Mouse (Mus musculus): Measurements from ENCODE around the gene Serpina1f. TPM values are rescaled to one million over a fixed set of nuclear protein-coding genes. Genes with fewer than 3 reads are reported as not detected.

Serpina1f gene
- polyA plus RNA-seq, 1 experiment from 2014 or later = not detected

- Histone ChIP-seq H3K36me3 (ENCODE audit: control insufficient read depth, insufficient read depth, low read length) (no peaks in the 10 kb centered on the region), H3K4me2 (replicated peaks; ENCODE audit: low read depth) (no peak overlapping the region), H3K27me3 (ENCODE audit: control insufficient read depth, insufficient read depth, low read length) (no peaks in the 10 kb centered on the region), H3K9ac (ENCODE audit: low read length) (no peak overlapping the region), H3K4me3 (ENCODE audit: low read depth, low read length) (no peak overlapping the region), H3K4me1 (replicated peaks; ENCODE audit: control insufficient read depth, insufficient read depth) (no peaks in the 10 kb centered on the region), H3K9me3 (ENCODE audit: control insufficient read depth, low read length) (no peaks in the 10 kb centered on the region), H3K27ac (replicated peaks) (no peak overlapping the region)
- no peak for TF ChIP-seq CTCF (IDR thresholded peaks at IDR 0.05; ENCODE audit: low read depth)
- no peak for TF ChIP-seq EP300 (optimal IDR thresholded peaks at IDR 0.05)
- DNase-seq (ENCODE audit: low spot score) (no peak), ATAC-seq (ENCODE audit: low FRiP score, low TSS enrichment) (no peak)
- WGBS = 32% methylated on average over 4 of the region's 4 CpGs
Measured at GRCm38 (mm10) chr12:103706113-103706512, 10.8 kb upstream of the Serpina1f start.

DNA sequence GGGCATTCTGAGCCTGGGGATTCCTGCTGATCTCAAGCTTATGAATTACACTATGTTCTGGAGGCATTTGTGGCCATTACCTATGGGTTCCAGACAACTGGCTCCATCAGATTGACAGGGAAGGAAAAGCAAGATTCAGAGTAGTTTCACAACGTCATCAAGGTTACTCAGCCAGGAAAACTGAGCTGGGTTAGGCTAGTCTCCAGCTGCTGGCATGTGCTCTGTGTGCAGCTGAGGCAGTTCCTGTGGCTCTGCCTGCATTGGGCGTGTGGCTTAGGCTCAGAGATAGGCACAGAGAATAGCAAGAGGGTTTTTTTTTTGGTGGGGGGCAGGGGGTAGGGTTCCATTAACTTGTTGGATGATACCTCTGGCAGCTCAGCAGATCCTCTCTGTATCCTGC, 10.2 kb upstream of the Serpina1f start:
- H3K4me3 ChIP-seq (ENCODE audit: low read depth, low read length) = no peak overlapping the region
- no peaks in the 10 kb centered on the region for H3K9me3 ChIP-seq (ENCODE audit: control insufficient read depth, low read length)
- H3K4me2 ChIP-seq (replicated peaks; ENCODE audit: low read depth) = no peak overlapping the region
- 60% methylated on average over 2 of the region's 2 CpGs for WGBS
- ATAC-seq (ENCODE audit: low FRiP score, low TSS enrichment) (no peak), DNase-seq (ENCODE audit: low spot score) (no peak)
- no peak for TF ChIP-seq CTCF (IDR thresholded peaks at IDR 0.05; ENCODE audit: low read depth)
- TF ChIP-seq EP300 (optimal IDR thresholded peaks at IDR 0.05) = no peak
- no peaks in the 10 kb centered on the region for H3K4me1 ChIP-seq (replicated peaks; ENCODE audit: control insufficient read depth, insufficient read depth)
- no peaks in the 10 kb centered on the region for H3K36me3 ChIP-seq (ENCODE audit: control insufficient read depth, insufficient read depth, low read length)
- no peak overlapping the region for H3K27ac ChIP-seq (replicated peaks)
- no peak overlapping the region for H3K9ac ChIP-seq (ENCODE audit: low read length)
- no peaks in the 10 kb centered on the region for H3K27me3 ChIP-seq (ENCODE audit: control insufficient read depth, insufficient read depth, low read length)

DNA sequence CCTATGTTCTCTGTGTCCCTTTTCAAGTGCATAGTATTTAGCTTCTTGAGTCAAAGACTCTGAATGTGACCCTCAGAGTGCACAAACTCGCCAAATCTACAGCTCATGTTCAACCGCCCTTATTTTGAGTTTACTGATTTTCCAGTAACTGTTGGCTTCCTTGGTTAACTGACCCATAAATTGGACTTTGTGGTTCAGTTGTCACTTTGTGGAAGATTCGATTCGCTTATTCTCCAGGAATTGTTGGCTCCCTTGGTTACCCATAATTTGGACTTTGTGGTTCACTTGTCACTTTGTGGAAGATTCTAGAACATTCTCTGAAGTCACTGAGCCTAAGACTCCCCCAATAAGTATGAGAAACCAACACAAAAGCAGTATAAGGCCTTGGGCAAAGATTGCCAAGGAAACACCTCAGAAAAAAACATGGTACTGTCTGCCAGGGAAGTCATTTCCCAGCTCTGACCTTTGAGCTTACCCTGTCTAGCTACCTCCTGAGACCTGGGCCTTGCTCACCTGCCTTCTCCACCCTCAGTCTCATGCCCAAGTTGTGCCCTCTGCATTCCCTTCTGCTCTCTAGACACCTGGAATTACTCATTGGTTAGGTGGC, 4.9 kb upstream of the Serpina1f start:
- no peaks in the 10 kb centered on the region for H3K4me1 ChIP-seq (replicated peaks; ENCODE audit: control insufficient read depth, insufficient read depth)
- H3K36me3 ChIP-seq (ENCODE audit: control insufficient read depth, insufficient read depth, low read length) = no peaks in the 10 kb centered on the region
- H3K27ac ChIP-seq (replicated peaks) = no peak overlapping the region
- H3K4me3 ChIP-seq (ENCODE audit: low read depth, low read length) = no peak overlapping the region
- no peaks in the 10 kb centered on the region for H3K9me3 ChIP-seq (ENCODE audit: control insufficient read depth, low read length)
- DNase-seq (ENCODE audit: low spot score) = no peak
- H3K27me3 ChIP-seq (ENCODE audit: control insufficient read depth, insufficient read depth, low read length) = no peaks in the 10 kb centered on the region
- H3K4me2 ChIP-seq (replicated peaks; ENCODE audit: low read depth) = no peak overlapping the region
- H3K9ac ChIP-seq (ENCODE audit: low read length) = no peak overlapping the region
- no peak for ATAC-seq (ENCODE audit: low FRiP score, low TSS enrichment)
- TF ChIP-seq EP300 (optimal IDR thresholded peaks at IDR 0.05) (no peak), CTCF (IDR thresholded peaks at IDR 0.05; ENCODE audit: low read depth) (no peak)
- WGBS = 89% methylated on average over 4 of the region's 4 CpGs

GRCm38 (mm10) chr12:103688221-103688814, 7.0 kb downstream of the Serpina1f start:
- 37% methylated on average over 3 of the region's 3 CpGs for WGBS
- no peaks in the 10 kb centered on the region for H3K36me3 ChIP-seq (ENCODE audit: control insufficient read depth, insufficient read depth, low read length)
- no peak overlapping the region for H3K9ac ChIP-seq (ENCODE audit: low read length)
- no peaks in the 10 kb centered on the region for H3K9me3 ChIP-seq (ENCODE audit: control insufficient read depth, low read length)
- ATAC-seq (ENCODE audit: low FRiP score, low TSS enrichment) (no peak), DNase-seq (ENCODE audit: low spot score) (no peak)
- no peaks in the 10 kb centered on the region for H3K4me1 ChIP-seq (replicated peaks; ENCODE audit: control insufficient read depth, insufficient read depth)
- H3K27me3 ChIP-seq (ENCODE audit: control insufficient read depth, insufficient read depth, low read length) = no peaks in the 10 kb centered on the region
- no peak overlapping the region for H3K4me2 ChIP-seq (replicated peaks; ENCODE audit: low read depth)
- H3K4me3 ChIP-seq (ENCODE audit: low read depth, low read length) = no peak overlapping the region
- TF ChIP-seq EP300 (optimal IDR thresholded peaks at IDR 0.05) (no peak), CTCF (IDR thresholded peaks at IDR 0.05; ENCODE audit: low read depth) (no peak)
- H3K27ac ChIP-seq (replicated peaks) = no peak overlapping the region

- TF ChIP-seq EP300 (optimal IDR thresholded peaks at IDR 0.05) = no peak
- no peak for TF ChIP-seq CTCF (IDR thresholded peaks at IDR 0.05; ENCODE audit: low read depth)
- no peak overlapping the region for H3K9ac ChIP-seq (ENCODE audit: low read length)
- no peak for ATAC-seq (ENCODE audit: low FRiP score, low TSS enrichment)
- H3K27me3 ChIP-seq (ENCODE audit: control insufficient read depth, insufficient read depth, low read length) = no peaks in the 10 kb centered on the region
- DNase-seq (ENCODE audit: low spot score) = no peak
- no peaks in the 10 kb centered on the region for H3K36me3 ChIP-seq (ENCODE audit: control insufficient read depth, insufficient read depth, low read length)
- H3K27ac ChIP-seq (replicated peaks) = no peak overlapping the region
- H3K9me3 ChIP-seq (ENCODE audit: control insufficient read depth, low read length) = no peaks in the 10 kb centered on the region
- H3K4me2 ChIP-seq (replicated peaks; ENCODE audit: low read depth) = no peak overlapping the region
- H3K4me1 ChIP-seq (replicated peaks; ENCODE audit: control insufficient read depth, insufficient read depth) = no peaks in the 10 kb centered on the region
- 30% methylated on average over 7 of the region's 7 CpGs for WGBS
- H3K4me3 ChIP-seq (ENCODE audit: low read depth, low read length) = no peak overlapping the region
Measured at GRCm38 (mm10) chr12:103687021-103687420, 8.3 kb downstream of the Serpina1f start.

- Histone ChIP-seq H3K9ac (ENCODE audit: low read length) (no peak overlapping the region), H3K36me3 (ENCODE audit: control insufficient read depth, insufficient read depth, low read length) (no peaks in the 10 kb centered on the region), H3K9me3 (ENCODE audit: control insufficient read depth, low read length) (no peaks in the 10 kb centered on the region), H3K27me3 (ENCODE audit: control insufficient read depth, insufficient read depth, low read length) (no peaks in the 10 kb centered on the region), H3K4me1 (replicated peaks; ENCODE audit: control insufficient read depth, insufficient read depth) (no peaks in the 10 kb centered on the region), H3K4me2 (replicated peaks; ENCODE audit: low read depth) (no peak overlapping the region), H3K4me3 (ENCODE audit: low read depth, low read length) (no peak overlapping the region), H3K27ac (replicated peaks) (no peak overlapping the region)
- TF ChIP-seq EP300 (optimal IDR thresholded peaks at IDR 0.05) (no peak), CTCF (IDR thresholded peaks at IDR 0.05; ENCODE audit: low read depth) (no peak)
- no peak for ATAC-seq (ENCODE audit: low FRiP score, low TSS enrichment)
- 58% methylated on average over 3 of the region's 3 CpGs for WGBS
- no peak for DNase-seq (ENCODE audit: low spot score)
Measured at GRCm38 (mm10) chr12:103686050-103686449, 9.3 kb downstream of the Serpina1f start.

Data from stomach, postnatal 0 days (tissue).